Mouse (Mus musculus): ENCODE data around the gene Olfr1107. TPM values are rescaled to one million over a fixed set of nuclear protein-coding genes. Genes with fewer than 3 reads are reported as not detected.

The Olfr1107 gene
- polyA plus RNA-seq (2012; rRNA removed; ENCODE audit: low replicate concordance): not detected in 2 replicates

DNA sequence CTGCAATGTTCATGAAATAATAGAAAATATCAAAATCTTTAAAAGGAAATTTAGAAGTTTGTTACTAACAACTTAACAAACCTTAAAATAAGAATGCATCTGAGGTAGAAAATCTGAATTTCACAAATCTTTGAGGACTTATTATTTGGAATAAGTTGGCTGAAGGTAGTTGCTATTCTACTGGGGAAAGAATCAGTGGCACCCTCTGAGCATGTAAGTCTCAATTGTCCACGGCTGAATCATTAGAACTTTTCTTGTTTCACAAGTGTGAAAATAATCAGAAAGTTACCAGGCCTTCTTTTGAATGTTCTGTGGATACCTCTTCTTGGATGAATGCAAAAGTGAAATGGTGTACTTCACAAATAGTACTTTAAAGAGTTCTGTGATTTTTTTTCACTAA, at the start of gene Olfr1107:
Olfr1107 (minus strand) TSS at position 101 of the 400 bp plus-strand sequence.

DNA sequence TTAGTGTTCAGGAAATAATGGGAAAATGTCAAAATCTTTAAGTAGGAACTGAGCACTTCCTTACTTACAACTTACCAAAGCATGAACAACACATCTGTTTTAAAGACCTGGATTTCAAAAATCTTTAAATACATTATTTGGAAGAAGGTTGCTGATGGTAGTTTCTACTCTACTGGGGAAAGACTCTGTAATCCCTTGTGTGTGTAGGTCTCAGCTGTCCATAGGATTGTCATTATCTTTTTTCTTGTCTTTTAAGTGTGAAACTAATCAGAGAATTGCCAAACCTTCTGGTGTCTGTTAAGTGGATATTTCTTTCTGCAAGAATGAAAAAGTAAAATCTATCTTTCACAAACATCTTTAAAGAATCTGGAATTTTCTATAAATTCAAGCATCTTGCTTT, 38.9 kb upstream of the Olfr1107 start, which contains the start of gene Olfr259:
Olfr259 (minus strand) TSS at position 101 of the 400 bp plus-strand sequence.

DNA sequence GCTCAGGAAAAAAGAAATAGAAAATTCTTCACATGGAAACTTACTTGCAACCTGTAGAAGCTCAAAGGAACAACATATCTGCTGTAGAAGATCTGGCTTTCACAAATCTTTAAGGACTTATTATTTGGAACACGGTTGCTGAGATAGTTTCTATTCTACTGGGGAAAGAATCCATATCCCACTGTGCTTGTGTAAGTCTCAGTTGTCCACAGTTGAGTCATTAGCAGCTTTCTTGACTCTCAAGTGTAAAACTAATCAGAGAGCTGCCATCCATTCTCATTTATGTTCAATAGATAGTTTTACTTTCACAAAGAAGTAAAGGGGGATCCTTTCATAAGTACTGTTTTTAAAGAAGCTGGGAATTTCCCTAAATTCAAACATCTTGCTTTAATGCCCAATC, 20.3 kb upstream of the Olfr1107 start, which contains the start of gene Olfr1109:
Olfr1109 (minus strand) TSS at position 101 of the 400 bp plus-strand sequence.

DNA sequence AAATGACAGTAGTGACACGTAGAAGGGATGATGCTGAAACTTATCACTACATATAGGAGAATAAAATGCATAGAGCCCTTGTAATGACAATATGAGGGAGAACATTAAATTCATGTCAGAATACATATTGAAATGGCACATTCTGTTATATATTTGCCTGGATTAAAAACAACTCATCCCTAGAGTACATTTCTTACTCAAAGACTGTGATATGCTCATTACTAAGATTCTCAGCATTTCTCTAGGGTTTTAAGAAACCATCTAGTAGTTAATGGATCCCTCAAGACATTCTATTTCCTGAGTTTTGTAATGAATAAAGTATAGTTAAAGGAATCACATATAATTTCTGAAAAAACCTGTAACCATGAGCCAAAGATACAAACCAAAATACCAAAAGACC, 23.4 kb downstream of the Olfr1107 start, which contains the start of gene Olfr1106:
Olfr1106 (minus strand) TSS at position 101 of the 400 bp plus-strand sequence.

DNA sequence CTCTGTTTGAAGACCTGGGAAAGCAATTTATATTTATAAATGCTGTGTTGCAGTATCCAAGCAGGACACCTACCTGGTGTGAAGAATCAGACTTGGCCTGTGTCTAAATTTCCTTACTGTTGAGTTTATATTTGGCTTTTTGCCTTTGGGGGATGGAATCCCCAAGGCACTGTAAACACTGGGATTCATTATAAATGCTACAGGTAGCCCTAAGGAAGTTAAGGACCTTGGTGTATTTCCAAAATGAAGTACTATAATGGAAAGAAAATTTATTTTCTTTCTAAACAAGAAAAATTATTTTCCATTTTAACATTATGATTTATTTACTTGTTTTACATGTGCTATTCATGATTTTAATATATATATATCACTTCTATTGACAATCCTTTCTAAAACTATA, 39.2 kb downstream of the Olfr1107 start, which contains the start of gene Olfr1105:
Olfr1105 (minus strand) TSS at position 101 of the 400 bp plus-strand sequence.

DNA sequence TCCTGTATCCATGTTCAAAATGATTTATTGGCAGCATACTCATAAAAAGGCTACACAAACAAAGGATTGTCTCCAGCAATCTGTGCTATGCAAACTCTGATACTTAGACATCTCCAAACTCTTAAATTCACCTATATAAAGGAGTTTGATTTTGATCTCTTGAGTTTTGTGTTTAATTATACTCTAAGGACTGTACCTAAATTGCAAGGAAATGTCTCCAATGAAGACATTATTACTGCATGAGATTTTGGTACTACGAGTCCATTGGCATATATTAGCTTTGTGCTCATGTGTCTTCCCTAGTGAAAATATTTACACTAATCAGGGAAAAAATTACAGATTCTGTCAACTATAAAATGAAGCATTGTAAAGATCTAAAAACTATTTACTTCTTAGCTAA, 48.6 kb downstream of the Olfr1107 start, which contains the start of gene Olfr1104:
Olfr1104 (minus strand) TSS at position 101 of the 400 bp plus-strand sequence.

Other genes with a start within 250 kb of the Olfr1107 start
- not detected in 2 replicates for gene Olfr1095, start 224.1 kb downstream of the Olfr1107 start, polyA plus RNA-seq (2012; rRNA removed; ENCODE audit: low replicate concordance)
- not detected in 2 replicates for gene Gm13723, start 201.0 kb downstream of the Olfr1107 start, polyA plus RNA-seq (2012; rRNA removed; ENCODE audit: low replicate concordance)
- not detected in 2 replicates for gene Olfr1097, start 183.6 kb downstream of the Olfr1107 start, polyA plus RNA-seq (2012; rRNA removed; ENCODE audit: low replicate concordance)
- not detected in 2 replicates for gene Olfr1098, start 151.3 kb downstream of the Olfr1107 start, polyA plus RNA-seq (2012; rRNA removed; ENCODE audit: low replicate concordance)
- not detected in 2 replicates for gene Olfr1099, start 115.1 kb downstream of the Olfr1107 start, polyA plus RNA-seq (2012; rRNA removed; ENCODE audit: low replicate concordance)
- gene Olfr1100, start 95.9 kb downstream of the Olfr1107 start, polyA plus RNA-seq (2012; rRNA removed; ENCODE audit: low replicate concordance): not detected in 2 replicates
- gene Olfr1101, start 84.6 kb downstream of the Olfr1107 start, polyA plus RNA-seq (2012; rRNA removed; ENCODE audit: low replicate concordance): not detected in 2 replicates
- gene Olfr1102, start 77.4 kb downstream of the Olfr1107 start, polyA plus RNA-seq (2012; rRNA removed; ENCODE audit: low replicate concordance): not detected in 2 replicates
- not detected in 2 replicates for gene Olfr1104, start 48.7 kb downstream of the Olfr1107 start, polyA plus RNA-seq (2012; rRNA removed; ENCODE audit: low replicate concordance)
- gene Olfr1105, start 39.3 kb downstream of the Olfr1107 start, polyA plus RNA-seq (2012; rRNA removed; ENCODE audit: low replicate concordance): not detected in 2 replicates
- gene Olfr1106, start 23.5 kb downstream of the Olfr1107 start, polyA plus RNA-seq (2012; rRNA removed; ENCODE audit: low replicate concordance): not detected in 2 replicates
- not detected in 2 replicates for gene Olfr1109, start 20.2 kb upstream of the Olfr1107 start, polyA plus RNA-seq (2012; rRNA removed; ENCODE audit: low replicate concordance)
- gene Olfr259, start 38.8 kb upstream of the Olfr1107 start, polyA plus RNA-seq (2012; rRNA removed; ENCODE audit: low replicate concordance): not detected in 2 replicates
- not detected in 2 replicates for gene Olfr1110, start 64.5 kb upstream of the Olfr1107 start, polyA plus RNA-seq (2012; rRNA removed; ENCODE audit: low replicate concordance)
- not detected in 2 replicates for gene Olfr1111, start 76.8 kb upstream of the Olfr1107 start, polyA plus RNA-seq (2012; rRNA removed; ENCODE audit: low replicate concordance)
- not detected in 2 replicates for gene Olfr1112, start 112.0 kb upstream of the Olfr1107 start, polyA plus RNA-seq (2012; rRNA removed; ENCODE audit: low replicate concordance)
- not detected in 2 replicates for gene Olfr1113, start 133.2 kb upstream of the Olfr1107 start, polyA plus RNA-seq (2012; rRNA removed; ENCODE audit: low replicate concordance)
- not detected in 2 replicates for gene Olfr1115, start 172.2 kb upstream of the Olfr1107 start, polyA plus RNA-seq (2012; rRNA removed; ENCODE audit: low replicate concordance)
- gene Olfr1116, start 191.7 kb upstream of the Olfr1107 start, polyA plus RNA-seq (2012; rRNA removed; ENCODE audit: low replicate concordance): not detected in 2 replicates
- gene Olfr1118, start 231.8 kb upstream of the Olfr1107 start, polyA plus RNA-seq (2012; rRNA removed; ENCODE audit: low replicate concordance): not detected in 2 replicates

Measured in mammary gland, adult 2 months (tissue).